Comparison of ENCODE assay signal across 30 mouse cellular contexts in the genomic region with DNA sequence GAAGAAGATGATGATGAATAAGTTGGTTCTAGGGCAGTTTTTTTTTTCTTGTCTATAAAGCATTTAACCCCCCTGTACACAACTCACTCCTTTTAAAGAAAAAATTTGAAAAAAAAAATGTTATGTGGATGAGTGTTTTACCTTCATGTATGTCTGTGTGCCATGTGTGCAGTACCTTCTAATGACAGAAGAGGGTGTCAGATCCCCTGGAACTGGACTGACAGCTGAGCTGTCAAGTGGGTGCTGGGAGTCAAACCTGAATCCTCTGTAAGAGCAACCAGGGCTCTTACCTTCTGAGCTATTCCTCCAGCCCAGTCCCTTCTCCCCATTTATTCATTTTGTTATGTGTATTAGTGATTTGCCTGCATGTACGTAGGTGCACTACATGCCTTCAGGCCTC. TPM values are rescaled to one million over a fixed set of nuclear protein-coding genes. Genes with fewer than 3 reads are reported as not detected.
A peak's percentile ranks its signal among the peaks of the same experiment; 100 is the strongest.
DNase-seq lines count a peak whose midpoint lies in the region; ATAC-seq and TF ChIP-seq lines count a peak whose summit lies in the region.
"Had no signal": no experiment of that assay in that cellular context is flagged by ENCODE, and none has a peak within 500 bp of the region (broad histone marks: within the 10 kb centered on the region; RNA-seq: fewer than 3 reads in every experiment).

No protein-coding gene starts in this region.

- no peak overlapping the region for H3K27ac ChIP-seq in liver, embryonic 14.5 days
- no peak overlapping the region for H3K27ac ChIP-seq in liver, embryonic 11.5 days (ENCODE audit: low read depth, low read length)
- H3K27ac ChIP-seq in ES-E14 (ENCODE audit: insufficient read depth, low read depth, low read length, poor library complexity, severe bottlenecking) = no peak overlapping the region
- H3K27ac ChIP-seq: embryonic facial prominence, embryonic 13.5 days; forebrain, embryonic 13.5 days; heart, adult 2 months; heart, embryonic 15.5 days; hindbrain, embryonic 10.5 days; hindbrain, embryonic 14.5 days; intestine, embryonic 15.5 days had no signal

- peak; percentile 37 for TF ChIP-seq CTCF in liver, embryonic 14.5 days (IDR thresholded peaks at IDR 0.05; ENCODE audit: low read depth)

- in situ Hi-C loops in ES-E14 (cut with MboI; ENCODE audit: low sequenced_read_pairs in 2 of 2, unreplicated experiment in 2 of 2) = no loop called here

- no peak for TF ChIP-seq EP300 in liver, embryonic 14.5 days (IDR thresholded peaks at IDR 0.05; ENCODE audit: low read depth)

- 83% methylated on average over 1 of the region's 1 CpGs for WGBS in liver, embryonic 14.5 days (ENCODE audit: insufficient replicate concordance)
- 84% methylated on average over 1 of the region's 1 CpGs for WGBS in liver, embryonic 11.5 days

- intact Hi-C loops in heart, postnatal 25 days (cut with DNase I) = no loop called here

- H3K9ac ChIP-seq in liver, embryonic 14.5 days (replicated peaks) = no peak overlapping the region
- no peak overlapping the region for H3K9ac ChIP-seq in liver, embryonic 11.5 days (ENCODE audit: low read depth, low read length)
- no peak overlapping the region for H3K9ac ChIP-seq in ES-E14 (ENCODE audit: insufficient read depth, low read depth, low read length, poor library complexity, severe bottlenecking)
- H3K9ac ChIP-seq: embryonic facial prominence, embryonic 13.5 days; forebrain, embryonic 13.5 days; forebrain, postnatal 0 days; heart, embryonic 15.5 days; hindbrain, embryonic 14.5 days; intestine, embryonic 15.5 days had no signal

- no peaks in the 10 kb centered on the region for H3K9me3 ChIP-seq in liver, embryonic 14.5 days (ENCODE audit: control insufficient read depth, low read length)
- H3K9me3 ChIP-seq in liver, embryonic 11.5 days (ENCODE audit: control insufficient read depth, low read length) = no peaks in the 10 kb centered on the region
- H3K9me3 ChIP-seq in ES-E14 (ENCODE audit: control insufficient read depth, insufficient read depth, low read depth, low read length) = no peaks in the 10 kb centered on the region
- H3K9me3 ChIP-seq: embryonic facial prominence, embryonic 13.5 days; forebrain, embryonic 13.5 days; heart, embryonic 15.5 days; hindbrain, embryonic 10.5 days; intestine, embryonic 15.5 days had no signal

- no peaks in the 10 kb centered on the region for H3K27me3 ChIP-seq in liver, embryonic 14.5 days (ENCODE audit: control insufficient read depth, insufficient read depth, low read length)
- H3K27me3 ChIP-seq in liver, embryonic 11.5 days (replicated peaks; ENCODE audit: control insufficient read depth, insufficient read depth, low read length) = no peaks in the 10 kb centered on the region
- H3K27me3 ChIP-seq: CH12.LX; embryonic facial prominence, embryonic 13.5 days; forebrain, embryonic 13.5 days; heart, embryonic 15.5 days; intestine, embryonic 15.5 days had no signal

- ATAC-seq in liver, embryonic 14.5 days (ENCODE audit: insufficient read depth) = no peak
- no peak for ATAC-seq in liver, embryonic 11.5 days (replicated peaks; ENCODE audit: low FRiP score)
- ATAC-seq in megakaryocyte-erythroid progenitor cell, adult 5-6 weeks (replicated peaks; ENCODE audit: low FRiP score, low TSS enrichment, poor library complexity, severe bottlenecking) = 0 out of 2 replicates have a peak, but pooled peaks have one; percentile 47
- ATAC-seq: activated CD4-positive, CD25-positive, alpha-beta regulatory T cell, adult 4 months; forebrain, embryonic 13.5 days; forebrain, postnatal 0 days; intestine, embryonic 15.5 days had no signal

- H3K4me2 ChIP-seq in liver, embryonic 14.5 days (ENCODE audit: low read depth) = no peak overlapping the region
- H3K4me2 ChIP-seq in liver, embryonic 11.5 days = no peak overlapping the region
- H3K4me2 ChIP-seq: embryonic facial prominence, embryonic 13.5 days; forebrain, embryonic 13.5 days; heart, embryonic 11.5 days; heart, embryonic 15.5 days; hindbrain, embryonic 14.5 days; intestine, embryonic 15.5 days had no signal

- no peak overlapping the region for H3K4me3 ChIP-seq in liver, embryonic 14.5 days (ENCODE audit: insufficient read depth in 1 of 2, low read depth in 2 of 2, low read length in 2 of 2)
- H3K4me3 ChIP-seq in liver, embryonic 11.5 days (ENCODE audit: low read depth, low read length) = no peak overlapping the region
- H3K4me3 ChIP-seq in ES-E14 (ENCODE audit: insufficient read depth in 1 of 2, low read depth in 1 of 2, low read length in 2 of 2, poor library complexity in 1 of 2, severe bottlenecking in 1 of 2) = no peak overlapping the region
- H3K4me3 ChIP-seq: embryonic facial prominence, embryonic 13.5 days; forebrain, embryonic 13.5 days; heart, adult 2 months; heart, embryonic 15.5 days; hindbrain, embryonic 10.5 days; intestine, embryonic 15.5 days had no signal

- H3K36me3 ChIP-seq in liver, embryonic 14.5 days (replicated peaks; ENCODE audit: control insufficient read depth, insufficient read depth, low read depth) = no peaks in the 10 kb centered on the region
- no peaks in the 10 kb centered on the region for H3K36me3 ChIP-seq in liver, embryonic 11.5 days (ENCODE audit: control insufficient read depth, insufficient read depth, low read length)
- no peaks in the 10 kb centered on the region for H3K36me3 ChIP-seq in ES-E14 (ENCODE audit: control insufficient read depth, insufficient read depth, low read length, poor library complexity, severe bottlenecking)
- H3K36me3 ChIP-seq: embryonic facial prominence, embryonic 13.5 days; heart, embryonic 15.5 days; hindbrain, embryonic 10.5 days; intestine, embryonic 15.5 days had no signal

- H3K4me1 ChIP-seq in liver, embryonic 14.5 days (replicated peaks; ENCODE audit: control insufficient read depth in 2 of 2, insufficient read depth in 2 of 2, low read length in 1 of 2) = peaks cover 0 to 6% of the 10 kb centered on the region in 2 experiments; a peak in 3 of 4 replicates
- H3K4me1 ChIP-seq in liver, embryonic 11.5 days (replicated peaks; ENCODE audit: control insufficient read depth, insufficient read depth, low read length) = no peaks in the 10 kb centered on the region
- H3K4me1 ChIP-seq in ES-E14 (ENCODE audit: control insufficient read depth in 2 of 2, insufficient read depth in 2 of 2, low read length in 2 of 2, poor library complexity in 1 of 2) = no peaks in the 10 kb centered on the region
- H3K4me1 ChIP-seq: embryonic facial prominence, embryonic 13.5 days; forebrain, embryonic 13.5 days; heart, embryonic 15.5 days; hindbrain, embryonic 10.5 days; intestine, embryonic 15.5 days had no signal

- no peak for DNase-seq in liver, embryonic 14.5 days (ENCODE audit: low read depth in 3 of 3, low spot score in 3 of 3)
- DNase-seq in liver, embryonic 11.5 days (ENCODE audit: low spot score) = no peak
- DNase-seq in ES-E14 (ENCODE audit: low read depth, low spot score) = no peak
- peak; percentile 58 for DNase-seq in ZHBTc4 (ENCODE audit: low read depth, low spot score)
- no peak for DNase-seq in heart, postnatal 25 days (ENCODE audit: low spot score)
- DNase-seq in adrenal gland, postnatal 4 days (ENCODE audit: low spot score in 2 of 2) = no peak
- no peak for DNase-seq in c-Kit-positive CD71-positive TER-119-positive erythroid progenitor cells, embryonic 14.5 days (ENCODE audit: low spot score)
- DNase-seq: adrenal gland, postnatal 25 days; cerebellum, adult 11-12 months; cerebellum, adult 9-10 months; cerebellum, postnatal 25 days; forebrain, postnatal 0 days; gastrocnemius, postnatal 14 days; heart, adult 2 months; heart, postnatal 14 days had no signal

TF ChIP-seq in ES-E14, 5 proteins besides CTCF, POLR2A, EP300 and RAD21 (continues in another document):
- no peak for TF ChIP-seq ZNF384 (IDR thresholded peaks at IDR 0.05; ENCODE audit: low read depth, low read length)
- TF ChIP-seq CHD2 (IDR thresholded peaks at IDR 0.05; ENCODE audit: low read depth, low read length) = no peak

RNA-seq across cellular contexts. Expression of a gene that starts 4.4 kb away (rescaled TPM):
- 9.8 and 16.1 TPM in 2 replicates for polyA plus RNA-seq in liver, embryonic 14.5 days (2012; rRNA removed)
- 27.1 and 27.7 TPM in 2 replicates for polyA plus RNA-seq in liver, embryonic 14.5 days (2014; fragmentation: Nextera tagmentation; extraction: Ambion mirVana)
- polyA plus RNA-seq in liver, embryonic 11.5 days (2014; fragmentation: Nextera tagmentation; extraction: Ambion mirVana) = 16.6 and 18.5 TPM in 2 replicates
- 0.16 and 0.67 TPM in 2 replicates for total RNA-seq in ES-E14 (2012; rRNA removed)
- total RNA-seq in megakaryocyte-erythroid progenitor cell, adult 5-6 weeks (2014; fragmentation: Nextera tagmentation) = 0.28 TPM in 1 of 2 replicates, not detected in the other
- 3.4 and 11.4 TPM in 2 replicates for total RNA-seq in megakaryocyte-erythroid progenitor cell, adult 5-6 weeks (2017)
- 10 to 100 TPM; 13.6 TPM for total RNA-seq in heart, postnatal 25 days (2021)
- 10 to 100 TPM; 24.5 to 30.2 TPM for total RNA-seq in adrenal gland, postnatal 4 days (2021)

RNA-seq across cellular contexts. Expression of a gene that starts 28.5 kb away (rescaled TPM):
- polyA plus RNA-seq in liver, embryonic 14.5 days (2012; rRNA removed) = not detected in 2 replicates
- polyA plus RNA-seq in liver, embryonic 14.5 days (2014; fragmentation: Nextera tagmentation; extraction: Ambion mirVana) = 0.06 TPM in 1 of 2 replicates, not detected in the other
- 0.13 and 0.23 TPM in 2 replicates for polyA plus RNA-seq in liver, embryonic 11.5 days (2014; fragmentation: Nextera tagmentation; extraction: Ambion mirVana)
- total RNA-seq in ES-E14 (2012; rRNA removed) = 24.3 and 24.5 TPM in 2 replicates
- total RNA-seq in megakaryocyte-erythroid progenitor cell, adult 5-6 weeks (2014; fragmentation: Nextera tagmentation) = not detected in 2 replicates
- not detected in 2 replicates for total RNA-seq in megakaryocyte-erythroid progenitor cell, adult 5-6 weeks (2017)
- total RNA-seq in heart, postnatal 25 days (2021) = not detected
- total RNA-seq in adrenal gland, postnatal 4 days (2021) = not detected
- total RNA-seq: adrenal gland, adult 18-20 months; adrenal gland, postnatal 25 days; CH12.LX; forebrain, postnatal 0 days; gastrocnemius, adult 18-20 months; gastrocnemius, postnatal 14 days; heart, adult 2 months; heart, postnatal 14 days had no signal
- polyA plus RNA-seq: activated CD4-positive, CD25-positive, alpha-beta regulatory T cell, adult 4 months; brain, embryonic 14.5 days; cortical plate, adult 2 months; embryonic facial prominence, embryonic 13.5 days; forebrain, embryonic 13.5 days; forebrain, postnatal 0 days; gonadal fat pad, adult 2 months; heart, adult 2 months; heart, embryonic 11.5 days; heart, embryonic 15.5 days; hindbrain, embryonic 10.5 days; hindbrain, embryonic 14.5 days; intestine, embryonic 15.5 days had no signal

RNA-seq across cellular contexts. Expression of a gene that starts 32.0 kb away (rescaled TPM):
- polyA plus RNA-seq in liver, embryonic 14.5 days (2012; rRNA removed) = 0.54 and 0.92 TPM in 2 replicates
- polyA plus RNA-seq in liver, embryonic 14.5 days (2014; fragmentation: Nextera tagmentation; extraction: Ambion mirVana) = 1.1 and 1.3 TPM in 2 replicates
- 1.7 and 1.8 TPM in 2 replicates for polyA plus RNA-seq in liver, embryonic 11.5 days (2014; fragmentation: Nextera tagmentation; extraction: Ambion mirVana)
- total RNA-seq in ES-E14 (2012; rRNA removed) = 0.22 and 0.69 TPM in 2 replicates
- total RNA-seq in megakaryocyte-erythroid progenitor cell, adult 5-6 weeks (2014; fragmentation: Nextera tagmentation) = not detected in 2 replicates
- not detected in 2 replicates for total RNA-seq in megakaryocyte-erythroid progenitor cell, adult 5-6 weeks (2017)
- total RNA-seq in heart, postnatal 25 days (2021) = 10 to 100 TPM in 1 of 2 experiments, 1 to 10 TPM in 1; 8.7 to 10.9 TPM
- total RNA-seq in adrenal gland, postnatal 4 days (2021) = 10 to 100 TPM; 18.8 to 24.2 TPM
- total RNA-seq: CH12.LX had no signal
- polyA plus RNA-seq: activated CD4-positive, CD25-positive, alpha-beta regulatory T cell, adult 4 months had no signal

RNA-seq across cellular contexts. Expression of a gene that starts 57.7 kb away (rescaled TPM):
- polyA plus RNA-seq in liver, embryonic 14.5 days (2012; rRNA removed) = 10.9 and 17.1 TPM in 2 replicates
- polyA plus RNA-seq in liver, embryonic 14.5 days (2014; fragmentation: Nextera tagmentation; extraction: Ambion mirVana) = 32.6 and 38.5 TPM in 2 replicates
- polyA plus RNA-seq in liver, embryonic 11.5 days (2014; fragmentation: Nextera tagmentation; extraction: Ambion mirVana) = 29.8 and 34.3 TPM in 2 replicates
- total RNA-seq in ES-E14 (2012; rRNA removed) = 13.4 and 16.2 TPM in 2 replicates
- total RNA-seq in megakaryocyte-erythroid progenitor cell, adult 5-6 weeks (2014; fragmentation: Nextera tagmentation) = 31.3 and 39.8 TPM in 2 replicates
- total RNA-seq in megakaryocyte-erythroid progenitor cell, adult 5-6 weeks (2017) = 29.2 and 48.4 TPM in 2 replicates
- total RNA-seq in heart, postnatal 25 days (2021) = 10 to 100 TPM; 18.8 to 19.7 TPM
- total RNA-seq in adrenal gland, postnatal 4 days (2021) = 10 to 100 TPM; 45.6 to 46.4 TPM

Comparison
In these comparisons a context has a peak if more than half of its experiments do, and no peak if none do; other contexts are left out.
1. RNA of a gene that starts 28.5 kb away (total RNA-seq): 24.3 to 24.5 TPM in ES-E14; not detected in megakaryocyte-erythroid progenitor cell, adult 5-6 weeks, not detected in heart, postnatal 25 days and not detected in adrenal gland, postnatal 4 days; every median in the first group is over 10 times any median in the second.